Mouse (Mus musculus) neural tube, embryonic 13.5 days (tissue): ENCODE data around the gene Mgat5. TPM values are rescaled to one million over a fixed set of nuclear protein-coding genes. Genes with fewer than 3 reads are reported as not detected.

Experiments used
- ATAC-seq: fragments of 200-750 bp; cut with Nextera tagmentation; 2 replicates; pipeline ENCODE4 v1.8.0; 2017; ENCODE audit warnings: low read depth, mild to moderate bottlenecking, moderate TSS enrichment, moderate library complexity
- H3K27ac ChIP-seq: fragments of 300-500 bp; sonication (generic); replicated peaks from 2 replicates; pipeline ENCODE4 v1.5.1; 2015; ENCODE audit warnings: moderate library complexity, mild to moderate bottlenecking, inconsistent platforms
- H3K27me3 ChIP-seq: fragments of 300-500 bp; sonication (generic); 2 replicates; pipeline ENCODE4 v1.6.1; 2015; ENCODE audit warnings: mild to moderate bottlenecking, inconsistent platforms
- H3K36me3 ChIP-seq: fragments of 300-500 bp; sonication (generic); 2 replicates; pipeline ENCODE4 v1.6.1; 2015; ENCODE audit warnings: mild to moderate bottlenecking, inconsistent platforms
- H3K4me1 ChIP-seq: fragments of 300-500 bp; sonication (generic); replicated peaks from 2 replicates; pipeline ENCODE4 v1.6.1; 2015; ENCODE audit warnings: inconsistent platforms
- H3K4me2 ChIP-seq: fragments of 300-500 bp; sonication (generic); 2 replicates; pipeline ENCODE4 v1.6.1; 2015; ENCODE audit warnings: inconsistent platforms, mild to moderate bottlenecking, moderate library complexity
- H3K4me3 ChIP-seq: fragments of 300-500 bp; sonication (generic); 2 replicates; pipeline ENCODE4 v1.5.1; 2015; ENCODE audit warnings: mild to moderate bottlenecking, inconsistent platforms
- H3K9ac ChIP-seq: fragments of 300-500 bp; sonication (generic); 2 replicates; pipeline ENCODE4 v1.6.1; 2015; ENCODE audit warnings: moderate library complexity, mild to moderate bottlenecking, inconsistent platforms
- H3K9me3 ChIP-seq: fragments of 300-500 bp; sonication (generic); 2 replicates; pipeline ENCODE4 v1.6.1; 2016; ENCODE audit warnings: inconsistent platforms
- WGBS: fragments of 180-500 bp; shearing (Covaris S2); methylation state at CpG from one replicate; pipeline ENCODE4 v1.1.7; 2015; 5-methylcytosine and 5-hydroxymethylcytosine counted together
- polyA plus RNA-seq: library from polyadenylated mRNA; unstranded; fragments of >200 nt; fragmentation: Nextera tagmentation; extraction: Ambion mirVana; gene quantifications from 2 replicates; pipeline ENCODE4 v1.2.1, GENCODE M21; 2015

The Mgat5 gene
- 11.0 and 11.2 TPM in 2 replicates for polyA plus RNA-seq

GRCm38 (mm10) chr1:127204817-127205485, at the start of gene Mgat5:
Gene Mgat5, plus strand, starts transcription at chr1:127205015.
- Histone ChIP-seq H3K27me3 (no peaks in the 10 kb centered on the region), H3K4me1 (peaks cover 41% of the 10 kb centered on the region), H3K9me3 (no peaks in the 10 kb centered on the region), H3K9ac (peak within 1 kb of the TSS; percentile 91), H3K4me2 (peak within 1 kb of the TSS; percentile 91), H3K27ac (peak within 1 kb of the TSS; percentile 95), H3K36me3 (no peaks in the 10 kb centered on the region), H3K4me3 (peak within 1 kb of the TSS; percentile 92)
- ATAC-seq = peak; percentile 90
- under 1% methylated on average over 50 of the region's 51 CpGs for WGBS

GRCm38 (mm10) chr1:127160118-127160760, 44.6 kb upstream of the Mgat5 start:
- Histone ChIP-seq H3K4me1 (no peaks in the 10 kb centered on the region), H3K36me3 (no peaks in the 10 kb centered on the region), H3K9me3 (no peaks in the 10 kb centered on the region), H3K27ac (no peak overlapping the region), H3K9ac (no peak overlapping the region), H3K4me3 (no peak overlapping the region), H3K4me2 (no peak overlapping the region), H3K27me3 (no peaks in the 10 kb centered on the region)
- ATAC-seq = no peak
- WGBS = 94% methylated on average over 5 of the region's 5 CpGs

- no peak overlapping the region for H3K9ac ChIP-seq
- H3K27ac ChIP-seq = no peak overlapping the region
- no peak for ATAC-seq
- no peaks in the 10 kb centered on the region for H3K27me3 ChIP-seq
- H3K9me3 ChIP-seq = no peaks in the 10 kb centered on the region
- no peak overlapping the region for H3K4me3 ChIP-seq
- 85% methylated on average over 4 of the region's 4 CpGs for WGBS
- H3K36me3 ChIP-seq = no peaks in the 10 kb centered on the region
- H3K4me1 ChIP-seq = peaks cover 10% of the 10 kb centered on the region
- no peak overlapping the region for H3K4me2 ChIP-seq
These were observed 40.1 kb upstream of the Mgat5 start for GRCm38 (mm10) chr1:127164589-127165160.

GRCm38 (mm10) chr1:127166521-127166920, 38.3 kb upstream of the Mgat5 start:
- Histone ChIP-seq H3K27me3 (no peaks in the 10 kb centered on the region), H3K4me3 (no peak overlapping the region), H3K4me2 (no peak overlapping the region), H3K9ac (no peak overlapping the region), H3K4me1 (peaks cover 10% of the 10 kb centered on the region), H3K9me3 (no peaks in the 10 kb centered on the region), H3K36me3 (no peaks in the 10 kb centered on the region), H3K27ac (no peak overlapping the region)
- no peak for ATAC-seq

- Histone ChIP-seq H3K27ac (no peak overlapping the region), H3K27me3 (no peaks in the 10 kb centered on the region), H3K36me3 (no peaks in the 10 kb centered on the region), H3K9me3 (no peaks in the 10 kb centered on the region), H3K9ac (no peak overlapping the region), H3K4me3 (no peak overlapping the region), H3K4me1 (peaks cover 10% of the 10 kb centered on the region), H3K4me2 (no peak overlapping the region)
- WGBS = 77% methylated on average over 1 of the region's 1 CpGs
- no peak for ATAC-seq
These were observed 37.2 kb upstream of the Mgat5 start for GRCm38 (mm10) chr1:127167586-127167985.

- H3K9ac ChIP-seq = no peak overlapping the region
- no peaks in the 10 kb centered on the region for H3K36me3 ChIP-seq
- H3K27ac ChIP-seq = no peak overlapping the region
- no peak for ATAC-seq
- peaks cover 10% of the 10 kb centered on the region for H3K4me1 ChIP-seq
- H3K27me3 ChIP-seq = no peaks in the 10 kb centered on the region
- WGBS = 43% methylated on average over 8 of the region's 8 CpGs
- no peak overlapping the region for H3K4me2 ChIP-seq
- no peak overlapping the region for H3K4me3 ChIP-seq
- no peaks in the 10 kb centered on the region for H3K9me3 ChIP-seq
These were observed 36.6 kb upstream of the Mgat5 start for GRCm38 (mm10) chr1:127168205-127168604.

GRCm38 (mm10) chr1:127169516-127169915, 35.3 kb upstream of the Mgat5 start:
- no peak overlapping the region for H3K27ac ChIP-seq
- H3K4me1 ChIP-seq = peaks cover 10% of the 10 kb centered on the region
- no peak overlapping the region for H3K4me3 ChIP-seq
- no peak overlapping the region for H3K4me2 ChIP-seq
- H3K27me3 ChIP-seq = no peaks in the 10 kb centered on the region
- ATAC-seq = no peak
- H3K9ac ChIP-seq = no peak overlapping the region
- WGBS = 90% methylated on average over 8 of the region's 8 CpGs
- H3K36me3 ChIP-seq = no peaks in the 10 kb centered on the region
- no peaks in the 10 kb centered on the region for H3K9me3 ChIP-seq

- 83% methylated on average over 7 of the region's 7 CpGs for WGBS
- no peak for ATAC-seq
- Histone ChIP-seq H3K4me1 (peaks cover 10% of the 10 kb centered on the region), H3K4me3 (no peak overlapping the region), H3K9ac (no peak overlapping the region), H3K9me3 (no peaks in the 10 kb centered on the region), H3K4me2 (no peak overlapping the region), H3K27ac (no peak overlapping the region), H3K27me3 (no peaks in the 10 kb centered on the region), H3K36me3 (no peaks in the 10 kb centered on the region)
These were observed 33.5 kb upstream of the Mgat5 start for GRCm38 (mm10) chr1:127171361-127171760.

GRCm38 (mm10) chr1:127173448-127173847, 31.4 kb upstream of the Mgat5 start:
- WGBS = 84% methylated on average over 3 of the region's 3 CpGs
- H3K4me2 ChIP-seq = no peak overlapping the region
- H3K9me3 ChIP-seq = no peaks in the 10 kb centered on the region
- no peaks in the 10 kb centered on the region for H3K36me3 ChIP-seq
- no peak overlapping the region for H3K27ac ChIP-seq
- no peak overlapping the region for H3K9ac ChIP-seq
- no peak overlapping the region for H3K4me3 ChIP-seq
- no peak for ATAC-seq
- no peaks in the 10 kb centered on the region for H3K4me1 ChIP-seq
- H3K27me3 ChIP-seq = no peaks in the 10 kb centered on the region

- ATAC-seq = no peak
- H3K4me1 ChIP-seq = no peaks in the 10 kb centered on the region
- 88% methylated on average over 6 of the region's 6 CpGs for WGBS
These were observed 12.4 kb upstream of the Mgat5 start for GRCm38 (mm10) chr1:127192396-127192795.

GRCm38 (mm10) chr1:127199186-127199585, 5.6 kb upstream of the Mgat5 start:
- Histone ChIP-seq H3K36me3 (no peaks in the 10 kb centered on the region), H3K9ac (no peak overlapping the region), H3K4me3 (no peak overlapping the region), H3K27me3 (no peaks in the 10 kb centered on the region), H3K4me2 (no peak overlapping the region), H3K27ac (no peak overlapping the region), H3K9me3 (no peaks in the 10 kb centered on the region), H3K4me1 (peaks cover 10% of the 10 kb centered on the region)
- no peak for ATAC-seq
- whole genome bisulfite sequencing = 91% methylated on average over 2 of the region's 2 CpGs

More at GRCm38 (mm10) chr1:127192396-127192795, 12.4 kb upstream of the Mgat5 start:
- Histone ChIP-seq H3K27me3 (no peaks in the 10 kb centered on the region), H3K9ac (no peak overlapping the region), H3K27ac (no peak overlapping the region), H3K9me3 (no peaks in the 10 kb centered on the region), H3K4me3 (no peak overlapping the region), H3K4me2 (no peak overlapping the region), H3K36me3 (no peaks in the 10 kb centered on the region)

- no peak for ATAC-seq
- Histone ChIP-seq H3K9ac (no peak overlapping the region), H3K9me3 (no peaks in the 10 kb centered on the region), H3K4me1 (peaks cover 21% of the 10 kb centered on the region), H3K27ac (no peak overlapping the region), H3K4me3 (no peak overlapping the region), H3K27me3 (no peaks in the 10 kb centered on the region), H3K4me2 (no peak overlapping the region), H3K36me3 (no peaks in the 10 kb centered on the region)
- WGBS = 79% methylated on average over 4 of the region's 4 CpGs
These were observed 2.5 kb upstream of the Mgat5 start for GRCm38 (mm10) chr1:127202360-127202759.
